Mouse (Mus musculus) spleen, adult 2 months (tissue): Measurements from ENCODE around the gene Gadd45g. TPM values are rescaled to one million over a fixed set of nuclear protein-coding genes. Genes with fewer than 3 reads are reported as not detected.

ENCODE experiments used
- DNase-seq, 2 experiments: peaks; one replicate each; pipeline versions ENCODE4 v3.0.0 to v3.0.0-alpha.2; 2012 to 2021; ENCODE audit warnings: low spot score in 2 of 2, low read depth in 1 of 2
- H3K27ac ChIP-seq: fragments of 200-500 bp; 2 replicates; pipeline ENCODE4 v1.5.1; 2012; ENCODE audit warnings: low read length, inconsistent platforms; ENCODE audit not compliant: insufficient read depth
- H3K27me3 ChIP-seq: fragments of 200-500 bp; 2 replicates; pipeline ENCODE4 v1.6.1; 2012; ENCODE audit warnings: mild to moderate bottlenecking, moderate library complexity, low read length, inconsistent platforms; ENCODE audit not compliant: control insufficient read depth, insufficient read depth
- H3K36me3 ChIP-seq: fragments of 200-500 bp; 2 replicates; pipeline ENCODE4 v1.6.1; 2012; ENCODE audit warnings: mild to moderate bottlenecking, low read length, inconsistent platforms; ENCODE audit not compliant: control insufficient read depth, insufficient read depth
- H3K4me1 ChIP-seq: fragments of 200-500 bp; 2 replicates; pipeline ENCODE4 v1.6.1; 2011; ENCODE audit warnings: inconsistent platforms; ENCODE audit not compliant: control insufficient read depth, insufficient read depth, insufficient read length
- H3K4me3 ChIP-seq: fragments of 200-500 bp; 2 replicates; pipeline ENCODE4 v1.5.1; 2011; ENCODE audit warnings: mild to moderate bottlenecking, inconsistent platforms; ENCODE audit not compliant: insufficient read depth, insufficient read length; ENCODE audit errors: extremely low read depth
- CTCF ChIP-seq: fragments of 200-500 bp; IDR thresholded peaks from 2 replicates; pipeline ENCODE4 v1.5.1; 2011; ENCODE audit warnings: mild to moderate bottlenecking, inconsistent platforms; ENCODE audit not compliant: insufficient read depth, insufficient read length, insufficient replicate concordance; ENCODE audit errors: extremely low read depth
- POLR2A ChIP-seq: fragments of 200-500 bp; IDR thresholded peaks from 2 replicates; pipeline ENCODE4 v1.6.1; 2011; ENCODE audit warnings: low read depth, low read length, inconsistent platforms
- WGBS: fragments of 180-500 bp; shearing (Covaris S2); methylation state at CpG from one replicate; pipeline ENCODE4 v1.1.7; 2018; 5-methylcytosine and 5-hydroxymethylcytosine counted together
- polyA plus RNA-seq: library from polyadenylated mRNA; depleted of rRNA; stranded (reverse); fragments of >200 nt; gene quantifications from 2 replicates; pipeline ENCODE4 v1.2.3, GENCODE M21; 2012

The Gadd45g gene
- polyA plus RNA-seq, 1 experiment: 14.6 TPM

- TF ChIP-seq POLR2A (no peak), CTCF (no peak)
- Histone ChIP-seq H3K4me3 (no peak overlapping the region), H3K27me3 (no peaks in the 10 kb centered on the region), H3K27ac (no peak overlapping the region), H3K4me1 (no peaks in the 10 kb centered on the region), H3K36me3 (no peaks in the 10 kb centered on the region)
- DNase-seq: no peak
- 87% methylated on average over 12 of the region's 12 CpGs for WGBS
Observed at GRCm38 (mm10) chr13:51808141-51808540, 38.3 kb upstream of the Gadd45g start.

GRCm38 (mm10) chr13:51813621-51814615, 32.6 kb upstream of the Gadd45g start:
- Histone ChIP-seq H3K27me3 (no peaks in the 10 kb centered on the region), H3K4me1 (peaks cover 8% of the 10 kb centered on the region; the same call in 1 of the 2 replicates), H3K36me3 (no peaks in the 10 kb centered on the region), H3K4me3 (no peak overlapping the region), H3K27ac (peak overlapping the region; percentile 27; the same call in 1 of the 2 replicates)
- TF ChIP-seq CTCF (no peak), POLR2A (no peak)
- WGBS: 37% methylated on average over 10 of the region's 10 CpGs
- DNase-seq: peak; percentile 49 to 95

GRCm38 (mm10) chr13:51814646-51815045, 31.8 kb upstream of the Gadd45g start:
- H3K4me3 ChIP-seq: no peak overlapping the region
- TF ChIP-seq CTCF (no peak), POLR2A (no peak)
- no peak overlapping the region for H3K27ac ChIP-seq
- no peaks in the 10 kb centered on the region for H3K27me3 ChIP-seq
- H3K36me3 ChIP-seq: no peaks in the 10 kb centered on the region
- peaks cover 8% of the 10 kb centered on the region; the same call in 1 of the 2 replicates for H3K4me1 ChIP-seq
- DNase-seq: no peak
- WGBS: 83% methylated on average over 6 of the region's 6 CpGs

GRCm38 (mm10) chr13:51815865-51816504, 30.5 kb upstream of the Gadd45g start:
- Histone ChIP-seq H3K4me3 (no peak overlapping the region), H3K27ac (no peak overlapping the region), H3K36me3 (no peaks in the 10 kb centered on the region), H3K4me1 (peaks cover 8% of the 10 kb centered on the region; the same call in 1 of the 2 replicates), H3K27me3 (no peaks in the 10 kb centered on the region)
- peak; percentile 80 to 89 for DNase-seq
- TF ChIP-seq CTCF (peak; percentile 68; the same call in 1 of the 2 replicates), POLR2A (no peak)
- WGBS: 23% methylated on average over 9 of the region's 9 CpGs

- no peak for TF ChIP-seq POLR2A
- no peak for TF ChIP-seq CTCF
- Histone ChIP-seq H3K27me3 (no peaks in the 10 kb centered on the region), H3K36me3 (no peaks in the 10 kb centered on the region), H3K27ac (no peak overlapping the region), H3K4me3 (no peak overlapping the region), H3K4me1 (peaks cover 8% of the 10 kb centered on the region; the same call in 1 of the 2 replicates)
- WGBS: 86% methylated on average over 5 of the region's 5 CpGs
- no peak for DNase-seq
Observed at GRCm38 (mm10) chr13:51816559-51817041, 29.9 kb upstream of the Gadd45g start.

GRCm38 (mm10) chr13:51818170-51818943, 28.1 kb upstream of the Gadd45g start:
- Histone ChIP-seq H3K27me3 (no peaks in the 10 kb centered on the region), H3K36me3 (no peaks in the 10 kb centered on the region), H3K4me3 (no peak overlapping the region), H3K27ac (no peak overlapping the region), H3K4me1 (peaks cover 8% of the 10 kb centered on the region; the same call in 1 of the 2 replicates)
- WGBS: 68% methylated on average over 6 of the region's 6 CpGs
- no peak for DNase-seq
- TF ChIP-seq POLR2A (no peak), CTCF (no peak)
